Comparison of ENCODE assay signal across 9 mouse cellular contexts in the genomic region with DNA sequence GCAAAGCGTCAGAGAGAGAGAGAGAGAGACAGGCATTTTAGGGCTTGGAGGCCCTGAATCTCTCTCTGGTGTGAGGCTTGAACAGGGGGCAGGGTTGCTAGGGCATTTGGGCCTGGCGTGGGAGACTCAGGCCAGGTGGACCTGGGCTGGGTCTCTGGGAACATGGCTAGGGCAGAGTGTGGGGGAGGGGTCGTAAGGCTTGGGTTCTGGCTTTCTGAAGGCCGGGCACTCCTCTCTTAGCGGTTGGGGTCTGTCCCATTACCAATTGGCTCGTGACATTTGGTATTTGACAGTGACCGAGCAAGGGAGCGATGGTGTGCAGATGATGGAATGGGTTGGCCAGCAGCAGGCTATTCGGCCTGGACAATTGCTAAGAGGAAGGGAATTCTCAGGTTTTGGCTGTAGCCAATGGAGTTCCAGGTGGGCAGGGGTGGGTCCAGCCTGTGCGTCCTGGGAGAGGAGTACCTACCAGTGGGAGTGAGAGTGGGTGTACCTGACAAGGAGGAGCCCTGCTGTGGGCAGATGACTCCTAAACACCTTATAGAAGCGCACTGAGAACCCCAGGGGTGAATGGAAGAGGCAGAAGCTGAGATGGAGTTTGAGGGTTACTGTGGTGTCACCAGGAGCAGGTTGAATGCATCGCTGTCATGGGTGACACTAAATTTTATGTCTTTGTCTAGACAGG. TPM values are rescaled to one million over a fixed set of nuclear protein-coding genes. Genes with fewer than 3 reads are reported as not detected.
DNase-seq lines count a peak whose midpoint lies in the region; ATAC-seq lines count a peak whose summit lies in the region.
"Had no signal": no experiment of that assay in that cellular context is flagged by ENCODE, and none has a peak within 500 bp of the region (broad histone marks: within the 10 kb centered on the region; RNA-seq: fewer than 3 reads in every experiment).

No protein-coding gene starts in this region.

- peak overlapping the region; percentile 92 for H3K4me2 ChIP-seq in kidney, embryonic 14.5 days (replicated peaks; ENCODE audit: low read depth, low read length)
- peak overlapping the region; percentile 86 for H3K4me2 ChIP-seq in forebrain, embryonic 15.5 days (replicated peaks)

- peak overlapping the region; percentile 69 for H3K4me3 ChIP-seq in kidney, embryonic 14.5 days (ENCODE audit: low read length)
- H3K4me3 ChIP-seq in forebrain, embryonic 15.5 days, result peak overlapping the region; percentile 73
- H3K4me3 ChIP-seq in midbrain, embryonic 10.5 days, result peak overlapping the region; percentile 65

- no peak overlapping the region for H3K27ac ChIP-seq in kidney, embryonic 14.5 days (ENCODE audit: low read depth, low read length)
- peak overlapping the region; percentile 17; the same call in 1 of the 2 replicates for H3K27ac ChIP-seq in forebrain, embryonic 15.5 days (replicated peaks)
- H3K27ac ChIP-seq in midbrain, embryonic 10.5 days (replicated peaks), result peak overlapping the region; percentile 80

- H3K27me3 ChIP-seq in kidney, embryonic 14.5 days (ENCODE audit: control insufficient read depth, insufficient read depth, low read length), result peaks cover 11% of the 10 kb centered on the region
- H3K27me3 ChIP-seq in forebrain, embryonic 15.5 days, result no peaks in the 10 kb centered on the region
- peaks cover 47% of the 10 kb centered on the region for H3K27me3 ChIP-seq in midbrain, embryonic 10.5 days (ENCODE audit: low read depth, poor library complexity, severe bottlenecking)

- no peaks in the 10 kb centered on the region for H3K9me3 ChIP-seq in kidney, embryonic 14.5 days (ENCODE audit: control insufficient read depth, low read length)
- no peaks in the 10 kb centered on the region for H3K9me3 ChIP-seq in forebrain, embryonic 15.5 days
- 0 out of 2 replicates have a peak, but pooled peaks cover 5% of the 10 kb centered on the region for H3K9me3 ChIP-seq in midbrain, embryonic 10.5 days (replicated peaks)

- peak overlapping the region; percentile 63; the same call in 1 of the 2 replicates for H3K9ac ChIP-seq in kidney, embryonic 14.5 days (ENCODE audit: low read depth, low read length)
- peak overlapping the region; percentile 70 for H3K9ac ChIP-seq in forebrain, embryonic 15.5 days (replicated peaks)

- peaks cover 3% of the 10 kb centered on the region; the same call in 1 of the 2 replicates for H3K4me1 ChIP-seq in kidney, embryonic 14.5 days (ENCODE audit: control insufficient read depth, insufficient read depth, low read length)
- H3K4me1 ChIP-seq in forebrain, embryonic 15.5 days, result peaks cover 28% of the 10 kb centered on the region
- peaks cover 34% of the 10 kb centered on the region for H3K4me1 ChIP-seq in midbrain, embryonic 10.5 days

- 41% methylated on average over 12 of the region's 12 CpGs for WGBS in kidney, embryonic 14.5 days
- 29% methylated on average over 12 of the region's 12 CpGs for WGBS in forebrain, embryonic 15.5 days
- WGBS in midbrain, embryonic 10.5 days, result 38% methylated on average over 12 of the region's 12 CpGs

- ATAC-seq in kidney, embryonic 14.5 days (ENCODE audit: low FRiP score, low TSS enrichment), result no peak
- ATAC-seq in forebrain, embryonic 15.5 days (replicated peaks), result no peak; the same call in 1 of the 2 replicates

- H3K36me3 ChIP-seq in kidney, embryonic 14.5 days (ENCODE audit: control insufficient read depth, insufficient read depth, low read length), result peaks cover 5% of the 10 kb centered on the region
- H3K36me3 ChIP-seq in forebrain, embryonic 15.5 days, result peaks cover 30% of the 10 kb centered on the region
- peaks cover 31% of the 10 kb centered on the region for H3K36me3 ChIP-seq in midbrain, embryonic 10.5 days

- DNase-seq in kidney, adult 11 months, result no peak
- peak; percentile 20 for DNase-seq in brain, adult 2 months (ENCODE audit: low read depth, low spot score)
- DNase-seq in midbrain, embryonic 10.5 days (ENCODE audit: low spot score), result peak; percentile 27
- DNase-seq in frontal cortex, postnatal 25 days (ENCODE audit: low spot score in 2 of 2), result no peak
- DNase-seq in adrenal gland, adult 18-20 months (ENCODE audit: low spot score in 2 of 2), result no peak
- DNase-seq in thymus, postnatal 0 days (ENCODE audit: low spot score), result no peak

RNA-seq across cellular contexts. Expression of a gene that starts 0.7 kb away (rescaled TPM):
- 4.2 and 13.9 TPM in 2 replicates for polyA plus RNA-seq in kidney, embryonic 14.5 days (2014; fragmentation: Nextera tagmentation; extraction: Ambion mirVana)
- polyA plus RNA-seq in forebrain, embryonic 15.5 days (2015; fragmentation: Nextera tagmentation; extraction: Ambion mirVana), result 38.9 and 41.1 TPM in 2 replicates
- 19.0 and 22.0 TPM in 2 replicates for polyA plus RNA-seq in midbrain, embryonic 10.5 days (2016; fragmentation: Nextera tagmentation; extraction: Ambion mirVana)
- total RNA-seq in adrenal gland, adult 18-20 months (2021), result 1 to 10 TPM; 5.4 to 7.2 TPM
- 35.5 and 37.2 TPM in 2 replicates for polyA plus RNA-seq in thymus, postnatal 0 days (2015; fragmentation: Nextera tagmentation; extraction: Ambion mirVana)
- total RNA-seq: granulocyte monocyte progenitor cell, adult 5-6 weeks had no signal

RNA-seq across cellular contexts. Expression of a gene that starts 30.2 kb away (rescaled TPM):
- 33.0 and 37.4 TPM in 2 replicates for polyA plus RNA-seq in kidney, embryonic 14.5 days (2014; fragmentation: Nextera tagmentation; extraction: Ambion mirVana)
- 22.6 and 24.9 TPM in 2 replicates for polyA plus RNA-seq in forebrain, embryonic 15.5 days (2015; fragmentation: Nextera tagmentation; extraction: Ambion mirVana)
- polyA plus RNA-seq in midbrain, embryonic 10.5 days (2016; fragmentation: Nextera tagmentation; extraction: Ambion mirVana), result 58.0 and 61.3 TPM in 2 replicates
- total RNA-seq in adrenal gland, adult 18-20 months (2021), result under 1 TPM; 0.83 to 0.93 TPM
- 49.4 and 71.1 TPM in 2 replicates for polyA plus RNA-seq in thymus, postnatal 0 days (2015; fragmentation: Nextera tagmentation; extraction: Ambion mirVana)

RNA-seq across cellular contexts. Expression of a gene that starts 40.4 kb away (rescaled TPM):
- 194 and 281 TPM in 2 replicates for polyA plus RNA-seq in kidney, embryonic 14.5 days (2014; fragmentation: Nextera tagmentation; extraction: Ambion mirVana)
- 29.1 and 31.5 TPM in 2 replicates for polyA plus RNA-seq in forebrain, embryonic 15.5 days (2015; fragmentation: Nextera tagmentation; extraction: Ambion mirVana)
- 80.0 and 96.6 TPM in 2 replicates for polyA plus RNA-seq in midbrain, embryonic 10.5 days (2016; fragmentation: Nextera tagmentation; extraction: Ambion mirVana)
- total RNA-seq in adrenal gland, adult 18-20 months (2021), result 100 to 1,000 TPM in 1 of 2 experiments, 10 to 100 TPM in 1; 52.9 to 106 TPM
- 2,725 and 3,094 TPM in 2 replicates for polyA plus RNA-seq in thymus, postnatal 0 days (2015; fragmentation: Nextera tagmentation; extraction: Ambion mirVana)

RNA-seq across cellular contexts. Expression of a gene that starts 46.4 kb away (rescaled TPM):
- polyA plus RNA-seq in kidney, embryonic 14.5 days (2014; fragmentation: Nextera tagmentation; extraction: Ambion mirVana), result 162 and 174 TPM in 2 replicates
- 407 and 414 TPM in 2 replicates for polyA plus RNA-seq in forebrain, embryonic 15.5 days (2015; fragmentation: Nextera tagmentation; extraction: Ambion mirVana)
- polyA plus RNA-seq in midbrain, embryonic 10.5 days (2016; fragmentation: Nextera tagmentation; extraction: Ambion mirVana), result 278 and 293 TPM in 2 replicates
- total RNA-seq in adrenal gland, adult 18-20 months (2021), result 10 to 100 TPM; 48.1 to 55.6 TPM
- 113 and 122 TPM in 2 replicates for polyA plus RNA-seq in thymus, postnatal 0 days (2015; fragmentation: Nextera tagmentation; extraction: Ambion mirVana)

Comparison
In these comparisons a context has a peak if more than half of its experiments do, and no peak if none do; other contexts are left out.
1. DNase-seq: peak in brain, adult 2 months (single experiment) and midbrain, embryonic 10.5 days (single experiment); none in kidney, adult 11 months (single experiment), frontal cortex, postnatal 25 days (0 of 2), adrenal gland, adult 18-20 months (0 of 2) and thymus, postnatal 0 days (single experiment).
2. Peak in every context shown above with its lines, with median percentiles within 50 percentile points of each other: H3K4me3 ChIP-seq.